Comparison of ENCODE assay signal across 10 mouse cellular contexts in genomic region chr2:120561524-120561923, GRCm38 (mm10).
"Had no signal": no experiment of that assay in that cellular context is flagged by ENCODE, and none has a peak within 500 bp of the region (broad histone marks: within the 10 kb centered on the region; RNA-seq: fewer than 3 reads in every experiment).

No protein-coding gene starts in this region.

- ATAC-seq: midbrain, embryonic 16.5 days had no signal

- H3K4me3 ChIP-seq: limb, embryonic 15.5 days; liver, embryonic 15.5 days; lung, embryonic 15.5 days; midbrain, embryonic 12.5 days; neural tube, embryonic 12.5 days had no signal

- H3K9me3 ChIP-seq: limb, embryonic 15.5 days; liver, embryonic 15.5 days; lung, embryonic 15.5 days; midbrain, embryonic 12.5 days; neural tube, embryonic 12.5 days had no signal

- H3K9ac ChIP-seq: limb, embryonic 15.5 days; liver, embryonic 15.5 days; lung, embryonic 15.5 days; midbrain, embryonic 12.5 days; neural tube, embryonic 12.5 days had no signal

- H3K4me2 ChIP-seq: limb, embryonic 15.5 days; liver, embryonic 15.5 days; lung, embryonic 15.5 days; midbrain, embryonic 12.5 days; neural tube, embryonic 12.5 days had no signal

- DNase-seq: kidney, adult 11 months; kidney, adult 9 months; kidney, postnatal 10 days had no signal

- H3K27ac ChIP-seq: limb, embryonic 15.5 days; liver, embryonic 15.5 days; lung, embryonic 15.5 days; midbrain, embryonic 12.5 days; neural tube, embryonic 12.5 days; stomach, postnatal 0 days had no signal

- H3K27me3 ChIP-seq: limb, embryonic 15.5 days; liver, embryonic 15.5 days; lung, embryonic 15.5 days; midbrain, embryonic 12.5 days; neural tube, embryonic 12.5 days had no signal

- H3K36me3 ChIP-seq: limb, embryonic 15.5 days; liver, embryonic 15.5 days; lung, embryonic 15.5 days; midbrain, embryonic 12.5 days; neural tube, embryonic 12.5 days had no signal
